Mouse (Mus musculus) midbrain, embryonic 13.5 days (tissue): ENCODE data around the gene Imp4. TPM values are rescaled to one million over a fixed set of nuclear protein-coding genes. Genes with fewer than 3 reads are reported as not detected.

Source experiments
- ATAC-seq: fragments of 200-750 bp; cut with Nextera tagmentation; 2 replicates; pipeline ENCODE4 v1.8.0; 2017; ENCODE audit warnings: mild to moderate bottlenecking, moderate TSS enrichment, moderate library complexity
- H3K27ac ChIP-seq: fragments of 300-500 bp; sonication (generic); 2 replicates; pipeline ENCODE4 v1.5.1; 2015; ENCODE audit warnings: inconsistent platforms, mild to moderate bottlenecking, moderate library complexity
- H3K27me3 ChIP-seq: fragments of 300-500 bp; sonication (generic); 2 replicates; pipeline ENCODE4 v1.6.1; 2015; ENCODE audit warnings: mild to moderate bottlenecking, inconsistent platforms
- H3K36me3 ChIP-seq: fragments of 300-500 bp; sonication (generic); 2 replicates; pipeline ENCODE4 v1.6.1; 2015; ENCODE audit warnings: mild to moderate bottlenecking, inconsistent platforms
- H3K4me1 ChIP-seq: fragments of 300-500 bp; sonication (generic); replicated peaks from 2 replicates; pipeline ENCODE4 v1.6.1; 2015; ENCODE audit warnings: inconsistent platforms
- H3K4me2 ChIP-seq: fragments of 300-500 bp; sonication (generic); replicated peaks from 2 replicates; pipeline ENCODE4 v1.6.1; 2015; ENCODE audit warnings: moderate library complexity, mild to moderate bottlenecking, inconsistent platforms
- H3K4me3 ChIP-seq: fragments of 300-500 bp; sonication (generic); replicated peaks from 2 replicates; pipeline ENCODE4 v1.5.1; 2015; ENCODE audit warnings: mild to moderate bottlenecking, inconsistent platforms
- H3K9ac ChIP-seq: fragments of 300-500 bp; sonication (generic); replicated peaks from 2 replicates; pipeline ENCODE4 v1.6.1; 2015; ENCODE audit warnings: mild to moderate bottlenecking, inconsistent platforms
- H3K9me3 ChIP-seq: fragments of 300-500 bp; sonication (generic); 2 replicates; pipeline ENCODE4 v1.6.1; 2016; ENCODE audit warnings: mild to moderate bottlenecking, inconsistent platforms
- WGBS: fragments of 180-500 bp; shearing (Covaris S2); methylation state at CpG from one replicate; pipeline ENCODE4 v1.1.7; 2015; 5-methylcytosine and 5-hydroxymethylcytosine counted together
- microRNA-seq: library from miRNA; unstranded; fragments of <30 nt; microRNA quantifications from one replicate; pipeline ENCODE4, GENCODE M21; 2016
- polyA plus RNA-seq: library from polyadenylated mRNA; unstranded; fragments of >200 nt; fragmentation: Nextera tagmentation; extraction: Ambion mirVana; gene quantifications from 2 replicates; pipeline ENCODE4 v1.2.1, GENCODE M21; 2015

Gene Imp4
- polyA plus RNA-seq, 1 experiment from 2014 or later, result 63.1 TPM

- WGBS, result 92% methylated on average over 6 of the region's 6 CpGs
- 0 out of 2 replicates have a peak, but pooled peaks cover 2% of the 10 kb centered on the region for H3K27me3 ChIP-seq
- peaks cover 5% of the 10 kb centered on the region for H3K4me1 ChIP-seq
- no peak overlapping the region for H3K27ac ChIP-seq
- H3K4me3 ChIP-seq, result no peak overlapping the region
- no peak for ATAC-seq
- H3K36me3 ChIP-seq, result no peaks in the 10 kb centered on the region
- H3K4me2 ChIP-seq, result no peak overlapping the region
- H3K9me3 ChIP-seq, result no peaks in the 10 kb centered on the region
- H3K9ac ChIP-seq, result no peak overlapping the region
Observed at GRCm38 (mm10) chr1:34489852-34490541, 50.3 kb downstream of the Imp4 start.

DNA sequence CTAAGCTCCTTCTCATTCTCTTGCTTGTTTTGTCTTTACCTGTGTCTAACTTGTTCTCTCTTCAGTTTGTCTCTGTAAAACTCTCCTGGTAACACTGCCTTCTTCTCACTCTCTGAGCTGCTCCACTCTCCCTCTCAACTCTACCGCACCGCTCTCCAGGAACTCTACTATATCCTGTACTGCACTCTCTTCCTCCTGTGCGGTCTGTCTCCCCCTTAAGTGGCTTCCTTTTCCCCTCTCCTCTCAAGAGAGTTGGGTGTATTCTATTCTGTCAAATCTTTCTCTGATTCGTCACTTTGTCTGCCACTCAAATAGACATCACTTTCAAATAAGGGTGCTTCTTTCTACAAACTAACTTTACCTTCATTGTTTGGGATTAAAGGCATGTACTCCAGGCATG is 51.8 kb downstream of the Imp4 start:
- Histone ChIP-seq H3K36me3 (no peaks in the 10 kb centered on the region), H3K4me3 (no peak overlapping the region), H3K27ac (no peak overlapping the region), H3K4me2 (no peak overlapping the region), H3K9ac (no peak overlapping the region), H3K27me3 (no peaks in the 10 kb centered on the region), H3K9me3 (no peaks in the 10 kb centered on the region), H3K4me1 (no peaks in the 10 kb centered on the region)
- WGBS, result 92% methylated on average over 4 of the region's 4 CpGs
- ATAC-seq, result no peak

Small RNA genes within 50 kb of the gene (microRNA-seq; reads per million reads assigned to microRNA genes)
- gene Mir5103, result 0.82 reads per million

Other genes with a start within 250 kb of the Imp4 start
- 73.2 and 77.3 TPM in 2 replicates for gene Ccdc115, start 179 bp upstream of the Imp4 start, polyA plus RNA-seq
- gene Ptpn18, start 19.9 kb downstream of the Imp4 start, polyA plus RNA-seq, result 6.0 and 6.2 TPM in 2 replicates
- not detected in 2 replicates for gene Prss39, start 58.6 kb downstream of the Imp4 start, polyA plus RNA-seq
- not detected in 2 replicates for gene Cfc1, start 95.8 kb downstream of the Imp4 start, polyA plus RNA-seq
- gene Prss40, start 121.1 kb downstream of the Imp4 start, polyA plus RNA-seq, result not detected in 2 replicates
- 23.1 and 23.5 TPM in 2 replicates for gene Amer3, start 139.8 kb downstream of the Imp4 start, polyA plus RNA-seq